Mouse (Mus musculus) left cerebral cortex, postnatal 10 days (tissue): ENCODE results near the gene Lrp3. TPM values are rescaled to one million over a fixed set of nuclear protein-coding genes. Genes with fewer than 3 reads are reported as not detected.

Experiments
- DNase-seq, 2 experiments: peaks; one replicate each; pipeline ENCODE4 v3.0.0; 2021 to 2022; ENCODE audit warnings: low spot score in 2 of 2, mixed read lengths in 1 of 2; ENCODE audit errors: extremely low spot score in 1 of 2
- intact Hi-C: fragments of 180-260 bp; cut with DNase I; formaldehyde crosslinking; loops from one replicate; pipeline ENCODE4 v1.15.1; 2025
- total RNA-seq, 2 experiments: library from RNA; stranded (reverse); gene quantifications; 2 replicates each; pipeline ENCODE4 v1.2.3; 2021

The Lrp3 gene
- total RNA-seq, 2 experiments from 2014 or later: 88.1 to 90.1 TPM

GRCm38 (mm10) chr7:35156561-35157477, 58.5 kb downstream of the Lrp3 start:
- no peak for DNase-seq
- intact Hi-C loops: no loop called here

DNA sequence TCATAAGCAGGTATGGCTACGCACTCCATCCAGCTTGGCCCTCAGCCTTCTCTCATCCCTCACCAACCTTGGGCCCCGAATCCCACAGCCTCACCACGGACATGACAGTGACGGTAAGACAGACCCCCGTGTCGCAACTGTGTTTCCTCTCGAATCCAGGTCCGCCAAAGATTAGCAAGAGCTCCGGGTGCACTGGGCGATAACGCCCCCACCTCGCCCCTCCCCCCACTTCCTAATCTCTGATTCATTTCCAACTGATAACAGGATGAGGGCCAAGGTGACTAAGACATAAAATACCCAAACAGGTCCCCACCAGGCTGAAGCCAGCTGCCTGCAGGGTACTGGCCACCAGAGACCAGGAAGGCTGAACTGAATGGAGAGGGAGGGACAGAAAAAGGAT, 60.8 kb downstream of the Lrp3 start:
- intact Hi-C loops: no loop called here
- no peak for DNase-seq

GRCm38 (mm10) chr7:35150860-35151259, 64.4 kb downstream of the Lrp3 start:
- intact Hi-C loops: no loop called here
- DNase-seq: no peak

Other genes with a start within 250 kb of the Lrp3 start
- gene Cebpg, start 158.9 kb downstream of the Lrp3 start, total RNA-seq: 10 to 100 TPM; 24.2 to 25.2 TPM
- gene Cebpa, start 96.2 kb downstream of the Lrp3 start, total RNA-seq: 1 to 10 TPM; 3.3 to 4.7 TPM
- 10 to 100 TPM; 42.6 to 43.4 TPM for gene Slc7a10, start 29.1 kb downstream of the Lrp3 start, total RNA-seq
- 10 to 100 TPM; 21.2 to 24.1 TPM for gene Gpatch1, start 102.9 kb upstream of the Lrp3 start, total RNA-seq
- 1 to 10 TPM; 2.1 TPM for gene Rhpn2, start 118.7 kb upstream of the Lrp3 start, total RNA-seq
- 10 to 100 TPM in 1 of 2 experiments, 1 to 10 TPM in 1; 8.7 to 10.6 TPM for gene Faap24, start 181.3 kb upstream of the Lrp3 start, total RNA-seq
- 10 to 100 TPM; 21.5 to 24.7 TPM for gene Cep89, start 181.5 kb upstream of the Lrp3 start, total RNA-seq
- gene Slc7a9, start 233.3 kb upstream of the Lrp3 start, total RNA-seq: not detected